Comparison of ENCODE assay signal across 8 mouse cellular contexts in genomic region chr19:24476461-24476860, GRCm38 (mm10). TPM values are rescaled to one million over a fixed set of nuclear protein-coding genes. Genes with fewer than 3 reads are reported as not detected.
A peak's percentile ranks its signal among the peaks of the same experiment; 100 is the strongest.
DNase-seq lines count a peak whose midpoint lies in the region; ATAC-seq and TF ChIP-seq lines count a peak whose summit lies in the region.

No protein-coding gene starts in this region.

- peak overlapping the region; percentile 89 for H3K4me2 ChIP-seq in heart, embryonic 15.5 days
- H3K4me2 ChIP-seq in limb, embryonic 11.5 days (ENCODE audit: low read depth, severe bottlenecking), result peak overlapping the region; percentile 84
- peak overlapping the region; percentile 61 for H3K4me2 ChIP-seq in midbrain, embryonic 15.5 days

- TF ChIP-seq CTCF in spleen, adult 2 months (IDR thresholded peaks at IDR 0.05; ENCODE audit: extremely low read depth, insufficient read depth, insufficient read length, insufficient replicate concordance), result no peak

- no peaks in the 10 kb centered on the region for H3K9me3 ChIP-seq in heart, embryonic 15.5 days (replicated peaks)
- H3K9me3 ChIP-seq in limb, embryonic 11.5 days (ENCODE audit: control insufficient read depth, low read length), result no peaks in the 10 kb centered on the region
- no peaks in the 10 kb centered on the region for H3K9me3 ChIP-seq in midbrain, embryonic 15.5 days

- peak; percentile 50; the same call in 1 of the 2 replicates for ATAC-seq in common myeloid progenitor, adult 5-6 weeks (replicated peaks; ENCODE audit: low read depth, poor library complexity, severe bottlenecking)
- ATAC-seq in heart, embryonic 15.5 days (replicated peaks; ENCODE audit: insufficient number of reproducible peaks, insufficient read depth, low FRiP score, low read depth), result no peak
- ATAC-seq in limb, embryonic 11.5 days (ENCODE audit: insufficient number of reproducible peaks, low FRiP score, low TSS enrichment, low read depth), result peak; percentile 35; the same call in 1 of the 2 replicates
- ATAC-seq in midbrain, embryonic 15.5 days (replicated peaks), result no peak

- H3K27ac ChIP-seq in spleen, adult 2 months (ENCODE audit: insufficient read depth, low read length), result peak overlapping the region; percentile 83
- peak overlapping the region; percentile 97 for H3K27ac ChIP-seq in heart, embryonic 15.5 days
- H3K27ac ChIP-seq in limb, embryonic 11.5 days (replicated peaks; ENCODE audit: low read depth, low read length), result no peak overlapping the region
- H3K27ac ChIP-seq in midbrain, embryonic 15.5 days, result peak overlapping the region; percentile 93

- WGBS in spleen, adult 2 months, result 4% methylated on average over 11 of the region's 11 CpGs
- 0% methylated on average over 11 of the region's 11 CpGs for WGBS in heart, embryonic 15.5 days
- WGBS in limb, embryonic 11.5 days, result under 1% methylated on average over 11 of the region's 11 CpGs
- 1% methylated on average over 11 of the region's 11 CpGs for WGBS in midbrain, embryonic 15.5 days

- peak; percentile 7 to 52 for DNase-seq in spleen, adult 2 months (ENCODE audit: low read depth in 1 of 2, low spot score in 2 of 2)
- DNase-seq in spleen, adult 12 weeks (ENCODE audit: low spot score), result no peak
- no peak for DNase-seq in limb, embryonic 11.5 days (ENCODE audit: low spot score)
- DNase-seq in thymus, postnatal 4 days, result peak; percentile 57
- DNase-seq in layer of hippocampus, postnatal 25 days (ENCODE audit: extremely low spot score in 1 of 2, low spot score in 1 of 2), result no peak

- H3K27me3 ChIP-seq in spleen, adult 2 months (ENCODE audit: control insufficient read depth, insufficient read depth, low read length), result no peaks in the 10 kb centered on the region
- no peaks in the 10 kb centered on the region for H3K27me3 ChIP-seq in heart, embryonic 15.5 days
- no peaks in the 10 kb centered on the region for H3K27me3 ChIP-seq in limb, embryonic 11.5 days (ENCODE audit: control insufficient read depth, insufficient read depth, low read length)
- H3K27me3 ChIP-seq in midbrain, embryonic 15.5 days (replicated peaks), result no peaks in the 10 kb centered on the region

- H3K9ac ChIP-seq in heart, embryonic 15.5 days, result peak overlapping the region; percentile 93
- H3K9ac ChIP-seq in limb, embryonic 11.5 days (ENCODE audit: low read length), result peak overlapping the region; percentile 70
- peak overlapping the region; percentile 79 for H3K9ac ChIP-seq in midbrain, embryonic 15.5 days

- TF ChIP-seq POLR2A in spleen, adult 2 months (IDR thresholded peaks at IDR 0.05; ENCODE audit: low read depth, low read length), result no peak

- peaks cover 2% of the 10 kb centered on the region; the same call in 1 of the 2 replicates for H3K4me1 ChIP-seq in spleen, adult 2 months (ENCODE audit: control insufficient read depth, insufficient read depth, insufficient read length)
- peaks cover 17% of the 10 kb centered on the region for H3K4me1 ChIP-seq in heart, embryonic 15.5 days (replicated peaks)
- no peaks in the 10 kb centered on the region; the same call in 1 of the 2 replicates for H3K4me1 ChIP-seq in limb, embryonic 11.5 days (ENCODE audit: control insufficient read depth, insufficient read depth, low read length)
- peaks cover 27% of the 10 kb centered on the region for H3K4me1 ChIP-seq in midbrain, embryonic 15.5 days

- peak overlapping the region; percentile 65 for H3K4me3 ChIP-seq in spleen, adult 2 months (ENCODE audit: extremely low read depth, insufficient read depth, insufficient read length)
- H3K4me3 ChIP-seq in heart, embryonic 15.5 days, result peak overlapping the region; percentile 84
- H3K4me3 ChIP-seq in limb, embryonic 11.5 days (ENCODE audit: low read depth, low read length), result peak overlapping the region; percentile 79
- peak overlapping the region; percentile 63 for H3K4me3 ChIP-seq in midbrain, embryonic 15.5 days

- no peaks in the 10 kb centered on the region for H3K36me3 ChIP-seq in spleen, adult 2 months (ENCODE audit: control insufficient read depth, insufficient read depth, low read length)
- no peaks in the 10 kb centered on the region for H3K36me3 ChIP-seq in heart, embryonic 15.5 days
- no peaks in the 10 kb centered on the region; the same call in 1 of the 2 replicates for H3K36me3 ChIP-seq in limb, embryonic 11.5 days (ENCODE audit: control insufficient read depth, insufficient read depth, low read length)
- H3K36me3 ChIP-seq in midbrain, embryonic 15.5 days (replicated peaks), result no peaks in the 10 kb centered on the region

RNA-seq across cellular contexts. Expression of gene Fam122a, which starts 0.7 kb away (rescaled TPM):
- 20.3 and 23.6 TPM in 2 replicates for polyA plus RNA-seq in spleen, adult 2 months (2012; rRNA removed)
- 11.7 and 16.3 TPM in 2 replicates for total RNA-seq in common myeloid progenitor, adult 5-6 weeks (2017)
- 43.2 and 45.5 TPM in 2 replicates for polyA plus RNA-seq in heart, embryonic 15.5 days (2015; fragmentation: Nextera tagmentation; extraction: Ambion mirVana)
- 43.3 and 44.4 TPM in 2 replicates for polyA plus RNA-seq in limb, embryonic 11.5 days (2014; fragmentation: Nextera tagmentation; extraction: Ambion mirVana)
- polyA plus RNA-seq in midbrain, embryonic 15.5 days (2015; fragmentation: Nextera tagmentation; extraction: Ambion mirVana), result 48.7 and 52.4 TPM in 2 replicates
- 10 to 100 TPM; 31.4 to 39.5 TPM for total RNA-seq in layer of hippocampus, postnatal 25 days (2021)

Comparison
In these comparisons a context has a peak if more than half of its experiments do, and no peak if none do; other contexts are left out.
1. DNase-seq: peak in spleen, adult 2 months (2 of 2) and thymus, postnatal 4 days (single experiment); none in spleen, adult 12 weeks (single experiment), limb, embryonic 11.5 days (single experiment) and layer of hippocampus, postnatal 25 days (0 of 2).
2. ATAC-seq: peak in common myeloid progenitor, adult 5-6 weeks (single experiment) and limb, embryonic 11.5 days (single experiment); none in heart, embryonic 15.5 days (single experiment) and midbrain, embryonic 15.5 days (single experiment).
3. Peak in every context shown above with its lines, with median percentiles within 50 percentile points of each other: H3K4me3 ChIP-seq, H3K4me2 ChIP-seq and H3K9ac ChIP-seq.